Mouse (Mus musculus): ENCODE measurements around the gene Gxylt2.

Gene Gxylt2

DNA sequence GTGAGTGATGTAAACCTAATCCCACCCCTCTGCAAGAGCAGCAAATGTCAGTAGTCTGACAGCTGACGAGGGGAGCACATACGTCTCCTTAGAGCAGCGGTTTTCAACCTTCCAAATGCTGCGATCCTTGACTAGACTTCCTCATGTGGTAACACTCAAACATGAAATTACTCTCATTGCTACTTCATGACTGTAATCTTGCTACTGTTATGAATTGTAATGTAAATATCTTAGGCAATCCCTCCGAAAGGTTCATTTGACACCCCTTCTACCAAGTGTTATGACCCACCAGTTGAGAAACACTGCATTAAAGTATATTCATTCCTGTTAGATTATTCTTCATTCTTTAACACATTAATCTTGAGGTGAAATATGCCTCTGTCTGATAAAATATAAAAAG is 142.7 kb downstream of the Gxylt2 start:
- DNase-seq (ENCODE audit: low spot score in 2 of 2), result no peak

DNA sequence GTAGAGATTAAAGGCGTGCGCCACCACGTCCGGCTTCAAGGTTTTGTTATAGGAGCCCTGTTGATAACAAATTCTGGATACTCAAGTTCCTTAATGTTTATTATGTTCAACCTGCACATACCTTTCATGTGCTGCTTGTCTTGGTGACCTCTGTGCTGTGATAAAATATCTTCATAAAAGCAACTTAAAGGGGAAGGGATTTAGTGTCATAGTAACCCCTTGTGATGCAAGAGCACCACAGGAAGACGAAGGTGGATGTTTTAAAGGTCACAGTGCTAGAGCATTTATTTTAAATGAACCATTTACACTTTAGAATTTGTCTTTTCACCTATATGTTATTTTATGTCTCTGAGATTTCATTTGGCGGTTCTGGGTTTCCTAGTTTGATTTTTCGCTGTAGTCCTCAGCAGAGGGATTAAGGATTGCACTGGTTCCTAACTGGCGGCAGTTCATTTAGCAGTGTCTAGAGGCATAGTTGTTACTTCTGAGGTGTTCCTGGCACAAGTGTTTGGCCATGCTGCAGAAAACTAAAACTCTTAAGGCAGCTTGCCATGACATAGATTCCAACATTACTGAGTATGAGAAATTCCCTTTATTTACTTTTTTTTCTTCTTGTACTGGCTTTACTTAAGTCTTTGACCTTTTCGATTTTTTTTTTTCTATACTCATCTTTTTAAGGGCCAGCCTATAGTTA is 144.3 kb downstream of the Gxylt2 start:
- no peak for DNase-seq (ENCODE audit: low spot score in 2 of 2)

DNA sequence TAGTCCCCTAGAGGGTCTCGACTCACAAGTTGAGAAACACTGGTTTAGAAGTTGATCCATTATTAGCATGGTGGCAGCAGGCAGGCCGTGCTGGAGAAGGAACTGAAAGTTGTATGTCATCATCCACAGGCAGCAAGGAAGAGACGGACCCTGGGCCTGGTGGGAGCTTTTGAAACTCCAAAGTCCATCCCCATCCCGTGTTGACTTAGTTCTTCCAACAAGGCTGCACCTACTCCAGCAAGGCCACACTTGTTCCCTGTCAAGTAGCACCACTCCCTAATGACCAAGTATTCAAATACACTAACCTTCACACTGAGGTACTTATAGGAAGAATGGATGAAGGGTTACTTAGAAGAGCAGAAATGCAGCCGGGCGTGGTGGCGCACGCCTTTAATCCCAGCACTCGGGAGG is 146.1 kb downstream of the Gxylt2 start:
- no peak for DNase-seq (ENCODE audit: low spot score in 2 of 2)

DNA sequence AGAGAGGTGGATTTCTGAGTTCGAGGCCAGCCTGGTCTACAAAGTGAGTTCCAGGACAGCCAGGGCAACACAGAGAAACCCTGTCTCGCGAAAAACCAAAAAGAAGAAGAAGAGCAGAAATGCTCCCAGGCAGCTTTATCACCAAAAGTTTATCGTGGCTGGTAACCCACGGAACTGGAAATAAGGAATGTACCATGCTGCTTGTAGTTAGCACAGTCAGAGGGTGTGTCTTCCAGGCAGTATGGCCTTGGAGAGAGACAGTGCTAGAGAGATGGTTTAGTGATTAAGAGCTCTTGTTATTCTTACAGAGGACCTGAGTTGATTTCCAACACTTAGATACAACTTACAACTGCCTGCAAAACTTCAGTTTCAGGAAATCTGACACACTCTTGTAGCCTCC is 146.5 kb downstream of the Gxylt2 start:
- DNase-seq (ENCODE audit: low spot score in 2 of 2), result no peak
